Mouse (Mus musculus) forebrain, embryonic 13.5 days (tissue): Measurements from ENCODE around the gene Ccno. TPM values are rescaled to one million over a fixed set of nuclear protein-coding genes. Genes with fewer than 3 reads are reported as not detected.

Source experiments
- ATAC-seq: fragments of 200-750 bp; cut with Nextera tagmentation; 2 replicates; pipeline ENCODE4 v1.8.0; 2017
- H3K27ac ChIP-seq: fragments of 300-500 bp; sonication (generic); 2 replicates; pipeline ENCODE4 v1.5.1; 2015; ENCODE audit warnings: inconsistent platforms, mild to moderate bottlenecking, moderate library complexity
- H3K27me3 ChIP-seq: fragments of 300-500 bp; sonication (generic); 2 replicates; pipeline ENCODE4 v1.6.1; 2015; ENCODE audit warnings: mild to moderate bottlenecking, inconsistent platforms
- H3K36me3 ChIP-seq: fragments of 300-500 bp; sonication (generic); 2 replicates; pipeline ENCODE4 v1.6.1; 2015; ENCODE audit warnings: mild to moderate bottlenecking, inconsistent platforms; ENCODE audit not compliant: poor library complexity, severe bottlenecking
- H3K4me1 ChIP-seq: fragments of 300-500 bp; sonication (generic); 2 replicates; pipeline ENCODE4 v1.6.1; 2015; ENCODE audit warnings: inconsistent platforms
- H3K4me2 ChIP-seq: fragments of 300-500 bp; sonication (generic); 2 replicates; pipeline ENCODE4 v1.6.1; 2015; ENCODE audit warnings: inconsistent platforms, mild to moderate bottlenecking, moderate library complexity
- H3K4me3 ChIP-seq: fragments of 300-500 bp; sonication (generic); 2 replicates; pipeline ENCODE4 v1.5.1; 2015; ENCODE audit warnings: mild to moderate bottlenecking, inconsistent platforms
- H3K9ac ChIP-seq: fragments of 300-500 bp; sonication (generic); 2 replicates; pipeline ENCODE4 v1.6.1; 2015; ENCODE audit warnings: mild to moderate bottlenecking, inconsistent platforms
- H3K9me3 ChIP-seq: fragments of 300-500 bp; sonication (generic); replicated peaks from 2 replicates; pipeline ENCODE4 v1.6.1; 2016; ENCODE audit warnings: inconsistent platforms
- WGBS: fragments of 180-500 bp; shearing (Covaris S2); methylation state at CpG from one replicate; pipeline ENCODE4 v1.1.7; 2015; 5-methylcytosine and 5-hydroxymethylcytosine counted together
- polyA plus RNA-seq: library from polyadenylated mRNA; unstranded; fragments of >200 nt; fragmentation: Nextera tagmentation; extraction: Ambion mirVana; gene quantifications from 2 replicates; pipeline ENCODE4 v1.2.1, GENCODE M21; 2015

Ccno gene
- polyA plus RNA-seq: 1.9 and 4.4 TPM in 2 replicates

GRCm38 (mm10) chr13:112987532-112987943, at the start of gene Ccno:
Ccno (plus strand) TSS chr13:112987802.
- Histone ChIP-seq H3K27me3 (peaks cover 83% of the 10 kb centered on the region), H3K27ac (no peak within 1 kb of the TSS), H3K9me3 (no peaks in the 10 kb centered on the region), H3K9ac (peak within 1 kb of the TSS; percentile 60), H3K4me2 (peak within 1 kb of the TSS; percentile 97), H3K4me1 (peaks cover 46% of the 10 kb centered on the region), H3K36me3 (no peaks in the 10 kb centered on the region), H3K4me3 (peak within 1 kb of the TSS; percentile 51)
- peak; percentile 97 for ATAC-seq
- WGBS: under 1% methylated on average over 47 of the region's 47 CpGs

GRCm38 (mm10) chr13:112938130-112938529, 49.5 kb upstream of the Ccno start:
- WGBS: 96% methylated on average over 8 of the region's 8 CpGs

GRCm38 (mm10) chr13:112941879-112942330, 45.7 kb upstream of the Ccno start:
- H3K27me3 ChIP-seq: no peaks in the 10 kb centered on the region
- H3K36me3 ChIP-seq: peaks cover 78% of the 10 kb centered on the region
- no peak for ATAC-seq
- WGBS: 84% methylated on average over 15 of the region's 15 CpGs
- H3K4me1 ChIP-seq: no peaks in the 10 kb centered on the region
- no peak overlapping the region for H3K27ac ChIP-seq
- no peak overlapping the region for H3K4me3 ChIP-seq
- no peak overlapping the region for H3K9ac ChIP-seq
- no peak overlapping the region for H3K4me2 ChIP-seq
- no peaks in the 10 kb centered on the region for H3K9me3 ChIP-seq

More at GRCm38 (mm10) chr13:112938130-112938529, 49.5 kb upstream of the Ccno start:
- Histone ChIP-seq H3K4me3 (no peak overlapping the region), H3K9ac (no peak overlapping the region), H3K27ac (no peak overlapping the region), H3K9me3 (no peaks in the 10 kb centered on the region), H3K36me3 (peaks cover 74% of the 10 kb centered on the region), H3K4me1 (no peaks in the 10 kb centered on the region), H3K27me3 (no peaks in the 10 kb centered on the region), H3K4me2 (no peak overlapping the region)
- no peak for ATAC-seq

DNA sequence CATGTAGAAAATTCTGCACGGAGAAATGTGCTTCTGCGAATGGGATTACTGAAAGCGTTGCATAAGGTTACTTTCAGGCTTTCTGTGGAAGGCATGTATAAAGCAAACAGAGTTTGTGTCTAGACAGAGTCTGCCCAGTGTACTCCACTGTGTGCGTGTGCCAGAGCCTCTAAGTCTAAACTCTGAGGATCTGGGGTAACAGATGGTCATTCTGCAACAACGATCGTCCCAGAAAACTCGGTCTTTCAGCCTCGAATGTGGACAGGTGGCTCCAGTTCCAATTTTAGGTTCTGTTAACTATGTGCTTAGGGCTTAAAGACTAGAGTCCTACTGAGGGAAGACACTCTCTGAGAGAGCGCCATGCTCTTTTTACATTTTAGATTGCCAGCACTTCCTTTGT, 42.3 kb upstream of the Ccno start:
- ATAC-seq: no peak
- Histone ChIP-seq H3K9ac (no peak overlapping the region), H3K4me2 (no peak overlapping the region), H3K4me1 (no peaks in the 10 kb centered on the region), H3K27ac (no peak overlapping the region), H3K27me3 (no peaks in the 10 kb centered on the region), H3K36me3 (peaks cover 82% of the 10 kb centered on the region), H3K4me3 (no peak overlapping the region), H3K9me3 (no peaks in the 10 kb centered on the region)
- 95% methylated on average over 9 of the region's 9 CpGs for WGBS

- Histone ChIP-seq H3K4me1 (no peaks in the 10 kb centered on the region), H3K9me3 (no peaks in the 10 kb centered on the region), H3K36me3 (peaks cover 85% of the 10 kb centered on the region), H3K4me3 (no peak overlapping the region), H3K27ac (no peak overlapping the region; the same call in 1 of the 2 replicates), H3K9ac (no peak overlapping the region), H3K27me3 (no peaks in the 10 kb centered on the region), H3K4me2 (no peak overlapping the region)
- whole genome bisulfite sequencing: 91% methylated on average over 6 of the region's 6 CpGs
- ATAC-seq: no peak
Measured at GRCm38 (mm10) chr13:112945900-112946299, 41.7 kb upstream of the Ccno start.

DNA sequence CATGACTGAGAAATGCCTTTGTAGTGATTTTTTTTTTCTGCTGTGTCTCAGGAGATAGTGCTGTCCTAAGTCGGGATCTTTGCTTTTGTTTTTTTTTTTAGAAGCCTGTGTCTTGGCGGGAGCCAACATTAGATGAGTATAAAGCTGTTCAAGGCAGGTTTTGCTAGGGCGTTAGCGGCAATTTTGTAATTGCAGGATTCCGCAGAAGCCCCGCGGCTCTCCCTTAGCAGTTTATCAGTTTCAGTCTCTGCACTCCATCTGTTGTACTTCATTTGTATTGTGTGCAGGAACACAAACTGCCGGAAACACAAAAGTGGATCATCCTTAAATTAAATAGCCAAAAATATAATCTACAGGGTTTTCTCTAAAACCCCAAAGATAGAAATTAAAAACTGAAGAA, 33.5 kb upstream of the Ccno start:
- Histone ChIP-seq H3K4me2 (no peak overlapping the region), H3K36me3 (peaks cover 93% of the 10 kb centered on the region), H3K9ac (no peak overlapping the region), H3K27ac (no peak overlapping the region), H3K4me1 (no peaks in the 10 kb centered on the region), H3K27me3 (no peaks in the 10 kb centered on the region), H3K4me3 (no peak overlapping the region), H3K9me3 (no peaks in the 10 kb centered on the region)
- ATAC-seq: no peak
- WGBS: 92% methylated on average over 8 of the region's 8 CpGs

DNA sequence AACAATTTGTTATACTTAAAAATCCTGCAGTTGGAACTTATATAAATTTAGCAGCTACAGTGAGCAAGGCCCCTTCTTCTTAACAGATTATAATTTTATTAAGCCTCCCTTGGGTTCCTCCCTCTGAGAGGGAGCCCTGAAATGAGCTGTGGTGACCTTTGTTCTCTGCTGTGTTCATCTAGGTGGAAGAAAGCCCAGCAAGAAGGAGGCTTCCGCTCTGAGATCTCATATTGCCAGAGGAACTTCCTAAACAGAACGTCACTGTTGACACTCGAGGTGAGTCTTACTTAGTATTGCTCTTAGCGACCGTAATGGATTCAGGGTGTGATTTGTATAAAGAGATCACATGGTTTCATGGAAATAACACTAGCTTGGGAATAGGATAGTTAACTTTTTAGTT, 24.5 kb upstream of the Ccno start:
- no peaks in the 10 kb centered on the region for H3K27me3 ChIP-seq
- no peaks in the 10 kb centered on the region for H3K9me3 ChIP-seq
- H3K4me3 ChIP-seq: no peak overlapping the region
- H3K27ac ChIP-seq: no peak overlapping the region
- WGBS: 87% methylated on average over 5 of the region's 5 CpGs
- ATAC-seq: no peak
- no peaks in the 10 kb centered on the region for H3K4me1 ChIP-seq
- no peak overlapping the region for H3K9ac ChIP-seq
- H3K36me3 ChIP-seq: peaks cover 79% of the 10 kb centered on the region
- no peak overlapping the region for H3K4me2 ChIP-seq

DNA sequence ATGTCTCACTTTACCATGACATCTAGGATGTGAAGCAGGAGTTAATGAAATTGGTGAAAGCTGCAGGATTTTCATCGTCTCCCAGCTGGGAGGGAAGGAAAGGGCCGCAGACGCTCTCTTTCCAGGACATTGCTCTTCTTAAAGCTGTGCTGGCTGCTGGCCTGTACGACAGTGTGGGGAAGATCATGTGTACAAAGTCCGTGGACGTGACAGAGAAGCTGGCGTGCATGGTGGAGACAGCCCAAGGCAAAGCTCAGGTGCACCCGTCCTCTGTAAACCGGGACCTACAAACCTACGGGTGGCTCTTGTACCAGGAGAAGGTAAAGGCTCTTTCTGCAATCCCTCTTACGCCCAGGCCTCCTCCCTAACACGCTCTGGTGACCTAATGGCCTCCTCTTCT, 23.2 kb upstream of the Ccno start:
- Histone ChIP-seq H3K9me3 (no peaks in the 10 kb centered on the region), H3K27me3 (no peaks in the 10 kb centered on the region), H3K4me2 (no peak overlapping the region), H3K4me3 (no peak overlapping the region), H3K4me1 (no peaks in the 10 kb centered on the region), H3K9ac (no peak overlapping the region), H3K27ac (no peak overlapping the region), H3K36me3 (peaks cover 78% of the 10 kb centered on the region)
- ATAC-seq: no peak
- 90% methylated on average over 12 of the region's 12 CpGs for WGBS

DNA sequence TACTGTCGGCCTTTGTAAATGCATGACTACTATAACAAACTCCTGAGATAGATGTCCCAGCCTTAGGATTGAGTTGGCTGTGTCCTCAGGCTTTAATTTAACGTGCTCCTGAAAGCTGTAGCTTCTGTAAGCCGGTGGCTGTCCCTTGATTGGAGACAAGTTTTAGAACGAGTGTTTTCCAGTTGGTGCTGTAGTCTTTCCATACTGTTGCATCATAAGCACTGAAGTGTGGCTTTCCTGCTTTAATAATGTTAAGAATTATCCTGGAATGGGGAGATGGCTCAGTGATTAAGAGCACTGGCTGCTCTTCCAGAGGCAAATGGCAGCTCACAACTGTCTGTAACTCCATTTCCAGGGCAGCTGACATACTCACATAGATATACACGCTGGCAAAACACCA, 20.3 kb upstream of the Ccno start:
- ATAC-seq: no peak
- no peaks in the 10 kb centered on the region for H3K4me1 ChIP-seq

GRCm38 (mm10) chr13:112976720-112977119, 10.9 kb upstream of the Ccno start:
- Histone ChIP-seq H3K4me3 (no peak overlapping the region), H3K36me3 (no peaks in the 10 kb centered on the region), H3K27ac (no peak overlapping the region), H3K4me1 (0 out of 2 replicates have a peak, but pooled peaks cover 3% of the 10 kb centered on the region), H3K9me3 (no peaks in the 10 kb centered on the region), H3K9ac (no peak overlapping the region), H3K4me2 (no peak overlapping the region), H3K27me3 (peaks cover 22% of the 10 kb centered on the region)
- WGBS: 38% methylated on average over 10 of the region's 10 CpGs
- ATAC-seq: no peak

More for the DNA sequence above, 20.3 kb upstream of the Ccno start:
- H3K27me3 ChIP-seq: no peaks in the 10 kb centered on the region
- no peak overlapping the region for H3K4me3 ChIP-seq
- no peaks in the 10 kb centered on the region for H3K9me3 ChIP-seq
- no peak overlapping the region for H3K27ac ChIP-seq
- H3K4me2 ChIP-seq: no peak overlapping the region
- peaks cover 64% of the 10 kb centered on the region for H3K36me3 ChIP-seq
- WGBS: 91% methylated on average over 5 of the region's 5 CpGs
- H3K9ac ChIP-seq: no peak overlapping the region

- Histone ChIP-seq H3K36me3 (no peaks in the 10 kb centered on the region), H3K4me3 (peak overlapping the region; percentile 51), H3K27ac (no peak overlapping the region), H3K9ac (peak overlapping the region; percentile 21; the same call in 1 of the 2 replicates), H3K4me1 (peaks cover 46% of the 10 kb centered on the region), H3K9me3 (no peaks in the 10 kb centered on the region), H3K27me3 (peaks cover 81% of the 10 kb centered on the region), H3K4me2 (peak overlapping the region; percentile 97)
- 3% methylated on average over 18 of the region's 18 CpGs for WGBS
- ATAC-seq: peak; percentile 9; the same call in 1 of the 2 replicates
Measured at GRCm38 (mm10) chr13:112985605-112986450, 1.8 kb upstream of the Ccno start.

DNA sequence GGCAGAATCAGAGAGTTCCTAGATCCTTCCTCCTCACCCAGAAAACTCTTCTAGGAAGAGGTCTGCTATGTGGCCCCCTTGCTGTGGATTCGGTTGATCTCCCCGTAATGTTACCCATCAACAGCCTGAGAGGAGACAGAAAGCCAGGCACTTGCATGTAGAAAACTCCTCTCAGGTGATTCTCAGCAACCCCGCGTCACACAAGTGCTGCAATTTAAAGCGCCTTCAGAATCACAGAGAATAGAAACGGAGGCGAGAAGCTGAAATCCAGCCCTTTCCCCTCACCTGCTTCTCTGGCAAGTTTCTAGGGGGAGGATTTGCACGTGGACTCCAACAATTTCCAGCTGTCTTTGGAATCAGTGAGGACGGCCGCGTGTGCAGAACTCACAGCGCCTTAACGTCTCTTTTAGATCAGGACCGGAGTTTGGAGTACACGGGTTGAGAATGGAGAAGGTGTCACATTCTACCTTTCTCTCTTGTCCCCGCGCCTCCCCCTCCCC, 1.1 kb upstream of the Ccno start:
- peak overlapping the region; percentile 21; the same call in 1 of the 2 replicates for H3K9ac ChIP-seq
- peaks cover 85% of the 10 kb centered on the region for H3K27me3 ChIP-seq
- peak overlapping the region; percentile 97 for H3K4me2 ChIP-seq
- no peak for ATAC-seq
- no peaks in the 10 kb centered on the region for H3K9me3 ChIP-seq
- no peaks in the 10 kb centered on the region for H3K36me3 ChIP-seq
- H3K27ac ChIP-seq: no peak overlapping the region
- peaks cover 46% of the 10 kb centered on the region for H3K4me1 ChIP-seq
- H3K4me3 ChIP-seq: peak overlapping the region; percentile 51
- under 1% methylated on average over 17 of the region's 17 CpGs for WGBS
